Mouse (Mus musculus) midbrain, embryonic 12.5 days (tissue): ENCODE measurements at regions not wholly inside any gene's neighbourhood (a gene's known extent, or its start where the extent isn't known, plus 50 kb on each side); places are given as distances from the start of the nearest gene placed in this dataset.

Experiments
- ATAC-seq: fragments of 200-750 bp; cut with Nextera tagmentation; 2 replicates; pipeline ENCODE4 v1.8.0; 2017; ENCODE audit warnings: low read depth, moderate TSS enrichment, moderate library complexity; ENCODE audit not compliant: low FRiP score
- H3K27ac ChIP-seq: fragments of 300-500 bp; sonication (generic); replicated peaks from 2 replicates; pipeline ENCODE4 v1.5.1; 2016; ENCODE audit warnings: mild to moderate bottlenecking
- H3K27me3 ChIP-seq: fragments of 300-500 bp; sonication (generic); 2 replicates; pipeline ENCODE4 v1.6.1; 2016; ENCODE audit warnings: mild to moderate bottlenecking
- H3K36me3 ChIP-seq: fragments of 300-500 bp; sonication (generic); 2 replicates; pipeline ENCODE4 v1.6.1; 2016
- H3K4me1 ChIP-seq: fragments of 300-500 bp; sonication (generic); 2 replicates; pipeline ENCODE4 v1.6.1; 2016
- H3K4me2 ChIP-seq: fragments of 300-500 bp; sonication (generic); replicated peaks from 2 replicates; pipeline ENCODE4 v1.6.1; 2016; ENCODE audit warnings: mild to moderate bottlenecking, moderate library complexity
- H3K4me3 ChIP-seq: fragments of 300-500 bp; sonication (generic); 2 replicates; pipeline ENCODE4 v1.5.1; 2016; ENCODE audit warnings: mild to moderate bottlenecking
- H3K9ac ChIP-seq: fragments of 300-500 bp; sonication (generic); replicated peaks from 2 replicates; pipeline ENCODE4 v1.6.1; 2016; ENCODE audit warnings: mild to moderate bottlenecking, moderate library complexity
- H3K9me3 ChIP-seq: fragments of 300-500 bp; sonication (generic); 2 replicates; pipeline ENCODE4 v1.6.1; 2016; ENCODE audit warnings: mild to moderate bottlenecking
- WGBS: fragments of 180-500 bp; shearing (Covaris S2); methylation state at CpG from one replicate; pipeline ENCODE4 v1.1.7; 2016; 5-methylcytosine and 5-hydroxymethylcytosine counted together

DNA sequence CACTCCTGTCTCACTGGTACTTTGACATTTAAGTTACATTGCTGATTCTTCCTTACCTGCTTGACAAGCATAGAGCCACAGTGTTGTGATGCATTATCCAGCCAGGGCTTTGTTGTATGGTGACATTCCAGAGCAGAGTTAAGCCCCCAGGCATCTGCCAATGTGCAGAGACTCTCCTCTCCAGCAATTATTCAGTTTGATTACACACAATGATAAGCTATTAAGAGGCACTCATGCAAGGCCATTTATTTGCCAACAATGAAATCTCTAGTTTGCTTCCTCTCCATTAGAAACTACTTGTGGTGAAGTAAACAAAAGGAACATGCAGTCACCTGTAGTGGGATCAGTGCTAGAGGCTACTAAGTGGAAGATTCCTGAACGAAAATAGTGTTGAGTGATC is 444.7 kb upstream of the Nova1 start:
- Histone ChIP-seq H3K36me3 (no peaks in the 10 kb centered on the region), H3K27me3 (no peaks in the 10 kb centered on the region), H3K4me2 (no peak overlapping the region), H3K27ac (no peak overlapping the region), H3K4me1 (0 out of 2 replicates have a peak, but pooled peaks cover 5% of the 10 kb centered on the region), H3K9ac (no peak overlapping the region), H3K9me3 (no peaks in the 10 kb centered on the region), H3K4me3 (no peak overlapping the region)
- 41% methylated on average over 1 of the region's 1 CpGs for WGBS
- no peak for ATAC-seq

DNA sequence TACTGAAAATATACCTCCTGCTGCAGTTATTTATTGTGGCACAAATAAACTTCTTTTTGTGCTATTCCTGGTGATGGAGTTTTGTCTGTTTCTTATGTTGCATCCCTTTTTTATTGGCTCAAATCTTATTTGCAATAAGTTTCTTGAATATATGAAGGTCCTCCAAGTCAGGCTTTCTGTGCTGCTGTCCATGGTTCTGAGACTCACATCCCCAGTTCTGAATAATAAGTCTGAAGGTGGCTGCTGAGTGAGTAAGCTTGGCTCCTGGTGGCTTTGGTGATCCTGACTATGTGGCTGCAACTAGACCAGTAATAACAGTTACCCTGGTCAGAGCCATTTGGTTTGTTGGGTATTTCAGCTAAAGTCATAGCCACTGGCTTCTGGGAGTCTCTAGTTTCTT is 433.6 kb upstream of the Nova1 start:
- Histone ChIP-seq H3K4me1 (no peaks in the 10 kb centered on the region), H3K27me3 (no peaks in the 10 kb centered on the region), H3K36me3 (no peaks in the 10 kb centered on the region), H3K9me3 (no peaks in the 10 kb centered on the region), H3K4me2 (no peak overlapping the region), H3K27ac (no peak overlapping the region), H3K4me3 (no peak overlapping the region), H3K9ac (no peak overlapping the region)
- no peak for ATAC-seq

DNA sequence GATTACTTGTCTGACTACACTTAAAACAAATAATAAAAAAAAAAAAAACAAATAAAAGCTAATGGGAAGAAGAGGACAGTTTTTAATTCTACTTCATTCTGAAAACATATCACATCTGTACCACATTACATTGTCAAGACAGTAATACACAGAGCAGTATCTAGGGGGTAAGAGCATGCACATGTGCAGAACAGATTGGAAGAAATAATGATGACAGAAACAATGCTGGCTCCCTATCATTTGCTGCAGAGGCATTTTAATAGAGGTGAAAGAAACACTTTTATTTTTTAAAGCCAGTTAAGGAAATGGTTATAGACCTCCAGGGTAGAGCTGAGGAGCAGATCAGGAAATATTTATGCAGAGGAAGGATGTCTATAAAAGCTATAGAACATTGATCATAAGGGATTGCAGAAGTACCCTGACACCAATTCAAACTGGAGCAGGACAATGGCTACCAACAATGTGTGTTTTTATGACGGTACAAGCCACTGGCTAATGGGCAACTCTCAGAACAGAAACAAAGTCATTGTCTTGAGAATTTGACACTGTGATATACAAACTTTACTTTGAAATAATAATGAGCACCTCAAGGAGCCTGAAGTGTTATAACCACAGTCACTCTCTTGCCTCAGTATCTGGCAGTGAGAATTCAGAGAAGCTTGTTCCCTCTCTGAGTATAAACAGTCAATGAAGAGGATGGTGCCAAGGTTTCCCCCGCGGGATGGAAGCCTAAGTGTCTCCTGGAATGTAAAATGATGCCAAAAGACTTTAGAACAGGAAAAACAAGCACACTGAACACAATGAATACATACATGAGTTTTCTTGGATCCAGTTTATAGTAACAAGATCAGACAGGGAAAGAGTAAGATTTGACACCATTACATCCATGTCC is 425.1 kb upstream of the Nova1 start:
- Histone ChIP-seq H3K9me3 (no peaks in the 10 kb centered on the region), H3K36me3 (no peaks in the 10 kb centered on the region), H3K9ac (no peak overlapping the region), H3K4me2 (no peak overlapping the region), H3K27ac (no peak overlapping the region), H3K4me3 (no peak overlapping the region), H3K27me3 (no peaks in the 10 kb centered on the region), H3K4me1 (no peaks in the 10 kb centered on the region)
- WGBS, result 80% methylated on average over 3 of the region's 3 CpGs
- no peak for ATAC-seq

DNA sequence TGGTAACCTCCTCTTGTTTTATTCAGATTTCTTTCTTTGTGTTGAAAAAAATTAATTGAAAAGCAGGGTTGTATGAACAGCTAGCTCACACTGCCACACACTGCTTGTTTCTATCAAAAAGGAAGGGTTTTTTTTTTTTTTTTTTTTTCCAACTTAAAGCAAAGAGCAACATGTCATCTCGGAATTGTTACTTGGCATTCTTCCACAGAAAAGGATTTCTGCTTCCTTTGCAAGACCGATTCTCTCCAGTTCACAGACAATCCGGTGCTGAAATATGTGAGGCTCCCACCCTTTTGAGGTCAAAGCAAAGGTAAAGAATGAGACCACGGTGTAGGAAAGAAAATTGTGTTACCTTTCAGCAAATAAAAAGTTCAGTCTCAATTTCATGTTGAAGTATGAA is 401.3 kb upstream of the Nova1 start:
- 70% methylated on average over 4 of the region's 4 CpGs for WGBS
- no peaks in the 10 kb centered on the region for H3K9me3 ChIP-seq
- no peaks in the 10 kb centered on the region for H3K27me3 ChIP-seq
- H3K9ac ChIP-seq, result no peak overlapping the region
- H3K27ac ChIP-seq, result no peak overlapping the region
- no peak overlapping the region for H3K4me2 ChIP-seq
- H3K4me3 ChIP-seq, result no peak overlapping the region
- no peaks in the 10 kb centered on the region for H3K4me1 ChIP-seq
- ATAC-seq, result no peak
- no peaks in the 10 kb centered on the region for H3K36me3 ChIP-seq

DNA sequence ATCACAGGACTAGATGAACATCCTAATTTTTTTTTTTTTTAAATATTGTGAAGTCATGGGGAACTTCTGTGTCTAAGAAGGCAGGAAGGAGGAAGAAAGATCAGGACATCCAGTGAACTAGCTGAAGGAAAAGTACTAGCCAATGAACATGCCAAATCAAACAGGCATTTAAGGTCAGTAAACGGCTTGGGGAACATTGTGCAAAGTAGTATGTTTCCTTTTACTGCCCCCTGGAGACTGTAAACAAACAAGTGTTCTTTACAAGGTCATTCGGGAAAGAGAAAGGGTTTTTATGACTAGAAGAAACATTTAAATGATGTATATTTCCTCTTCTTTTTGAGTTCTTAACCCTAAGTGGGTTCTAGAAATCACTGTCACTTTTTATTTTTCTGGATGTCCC is 400.6 kb upstream of the Nova1 start:
- Histone ChIP-seq H3K4me3 (no peak overlapping the region), H3K9me3 (no peaks in the 10 kb centered on the region), H3K4me2 (no peak overlapping the region), H3K4me1 (no peaks in the 10 kb centered on the region), H3K36me3 (no peaks in the 10 kb centered on the region), H3K27me3 (no peaks in the 10 kb centered on the region), H3K9ac (no peak overlapping the region), H3K27ac (no peak overlapping the region)
- ATAC-seq, result no peak
- WGBS, result 52% methylated on average over 2 of the region's 2 CpGs

DNA sequence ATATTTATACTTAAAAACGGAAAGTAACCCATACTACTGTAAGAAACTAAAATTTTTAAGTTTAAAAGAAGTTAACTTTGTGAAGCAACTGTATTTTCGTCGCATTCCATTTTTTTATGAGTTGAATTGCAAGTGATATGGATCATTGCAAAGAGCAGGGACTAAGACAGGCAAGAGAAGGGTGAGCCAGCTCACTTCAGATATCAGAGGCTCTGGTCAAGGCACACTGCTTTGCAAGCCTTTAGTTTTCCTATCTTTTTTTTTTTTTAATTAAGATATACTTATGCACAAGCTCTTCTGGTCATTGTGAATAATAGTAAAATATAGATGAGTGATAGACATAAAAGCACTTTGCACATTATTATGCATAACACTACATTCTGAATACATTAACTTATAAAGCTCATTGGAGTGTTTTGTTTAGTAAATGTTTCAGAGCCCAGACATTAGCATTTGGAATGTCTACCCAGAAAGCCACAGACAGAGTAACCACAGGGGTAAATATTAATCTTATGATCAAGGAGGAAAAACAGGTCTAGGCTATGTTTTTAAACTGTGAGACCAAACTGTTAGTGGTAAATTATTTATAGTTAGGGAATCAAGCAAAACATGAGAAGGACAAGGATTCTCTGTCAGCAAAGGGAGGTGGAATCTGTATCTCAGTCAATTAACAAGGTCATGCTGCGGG is 392.8 kb upstream of the Nova1 start:
- no peaks in the 10 kb centered on the region for H3K4me1 ChIP-seq
- no peak for ATAC-seq
- H3K4me2 ChIP-seq, result no peak overlapping the region
- H3K27me3 ChIP-seq, result no peaks in the 10 kb centered on the region
- H3K9ac ChIP-seq, result no peak overlapping the region
- WGBS, result 94% methylated on average over 4 of the region's 4 CpGs
- H3K9me3 ChIP-seq, result no peaks in the 10 kb centered on the region
- H3K36me3 ChIP-seq, result no peaks in the 10 kb centered on the region
- no peak overlapping the region for H3K4me3 ChIP-seq
- H3K27ac ChIP-seq, result no peak overlapping the region

DNA sequence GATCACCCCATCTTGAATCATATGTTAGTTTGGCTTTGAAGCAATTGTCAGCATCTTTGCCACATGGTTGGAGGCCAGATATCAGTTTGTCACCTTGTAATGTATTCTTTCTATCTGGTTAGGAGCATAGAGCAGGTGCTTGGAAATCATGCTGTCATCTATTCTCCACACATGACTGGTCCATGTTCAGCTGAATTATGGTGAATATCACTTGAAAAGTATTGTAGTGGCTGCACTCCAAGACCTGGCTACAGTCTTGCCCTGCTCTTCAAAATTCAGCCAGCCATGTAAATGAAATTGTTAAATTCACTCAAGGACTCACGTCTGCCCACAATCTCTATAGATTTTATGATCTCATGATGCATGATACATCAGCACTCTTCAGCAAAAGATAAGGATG is 384.2 kb upstream of the Nova1 start:
- Histone ChIP-seq H3K4me3 (no peak overlapping the region), H3K36me3 (no peaks in the 10 kb centered on the region)
- 76% methylated on average over 1 of the region's 1 CpGs for WGBS

DNA sequence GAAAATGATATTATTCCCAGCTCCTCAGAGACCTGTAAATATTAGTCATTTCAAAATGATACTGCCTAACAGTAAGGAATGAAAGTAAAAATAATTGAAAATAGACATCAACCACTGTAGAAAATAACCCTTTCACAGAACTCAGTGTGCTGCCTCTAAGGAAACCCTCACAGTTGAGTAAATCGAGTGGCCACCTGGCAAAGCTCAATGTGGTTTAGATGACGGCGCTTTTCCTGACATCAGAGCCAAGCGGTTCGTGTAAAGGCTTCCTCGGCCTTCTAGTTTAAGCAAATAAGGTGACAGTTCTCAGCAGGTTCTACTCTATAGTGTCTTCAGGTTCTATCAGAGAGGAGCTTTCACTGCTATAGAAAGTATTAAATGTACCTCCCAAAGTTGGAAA is 379.9 kb upstream of the Nova1 start:
- WGBS, result 89% methylated on average over 6 of the region's 6 CpGs
- no peak for ATAC-seq
- Histone ChIP-seq H3K36me3 (no peaks in the 10 kb centered on the region), H3K9me3 (no peaks in the 10 kb centered on the region), H3K4me1 (no peaks in the 10 kb centered on the region), H3K4me3 (no peak overlapping the region), H3K4me2 (no peak overlapping the region), H3K9ac (no peak overlapping the region), H3K27ac (no peak overlapping the region), H3K27me3 (no peaks in the 10 kb centered on the region)

More for the DNA sequence above, 384.2 kb upstream of the Nova1 start:
- Histone ChIP-seq H3K9ac (no peak overlapping the region), H3K27me3 (no peaks in the 10 kb centered on the region), H3K9me3 (no peaks in the 10 kb centered on the region), H3K4me1 (no peaks in the 10 kb centered on the region), H3K27ac (no peak overlapping the region), H3K4me2 (no peak overlapping the region)
- no peak for ATAC-seq

DNA sequence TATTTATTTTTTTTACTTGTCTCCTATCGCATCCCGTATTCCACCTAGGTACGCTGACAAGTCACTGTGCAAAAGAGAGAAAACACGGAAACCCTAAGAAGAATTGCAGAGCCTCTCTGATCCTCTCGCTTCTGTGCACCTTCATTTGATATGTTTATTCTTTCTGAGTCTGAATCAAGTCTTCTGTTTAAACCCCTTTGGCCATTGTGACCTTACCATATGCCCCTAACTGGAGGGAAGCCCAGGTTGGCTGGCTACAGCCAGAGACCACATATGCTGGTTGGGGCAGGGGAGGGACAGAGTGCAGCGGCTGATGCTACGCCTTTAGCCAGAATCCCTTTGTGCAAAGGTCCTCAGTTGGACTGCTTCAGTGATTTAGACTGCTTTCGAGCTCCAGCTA is 346.0 kb upstream of the Nova1 start:
- Histone ChIP-seq H3K27ac (peak overlapping the region; percentile 82), H3K9me3 (no peaks in the 10 kb centered on the region), H3K4me2 (peak overlapping the region; percentile 41), H3K9ac (no peak overlapping the region), H3K4me1 (peaks cover 24% of the 10 kb centered on the region), H3K36me3 (no peaks in the 10 kb centered on the region), H3K27me3 (no peaks in the 10 kb centered on the region), H3K4me3 (peak overlapping the region; percentile 3; the same call in 1 of the 2 replicates)
- ATAC-seq, result peak; percentile 44; the same call in 1 of the 2 replicates
- WGBS, result 43% methylated on average over 8 of the region's 8 CpGs

DNA sequence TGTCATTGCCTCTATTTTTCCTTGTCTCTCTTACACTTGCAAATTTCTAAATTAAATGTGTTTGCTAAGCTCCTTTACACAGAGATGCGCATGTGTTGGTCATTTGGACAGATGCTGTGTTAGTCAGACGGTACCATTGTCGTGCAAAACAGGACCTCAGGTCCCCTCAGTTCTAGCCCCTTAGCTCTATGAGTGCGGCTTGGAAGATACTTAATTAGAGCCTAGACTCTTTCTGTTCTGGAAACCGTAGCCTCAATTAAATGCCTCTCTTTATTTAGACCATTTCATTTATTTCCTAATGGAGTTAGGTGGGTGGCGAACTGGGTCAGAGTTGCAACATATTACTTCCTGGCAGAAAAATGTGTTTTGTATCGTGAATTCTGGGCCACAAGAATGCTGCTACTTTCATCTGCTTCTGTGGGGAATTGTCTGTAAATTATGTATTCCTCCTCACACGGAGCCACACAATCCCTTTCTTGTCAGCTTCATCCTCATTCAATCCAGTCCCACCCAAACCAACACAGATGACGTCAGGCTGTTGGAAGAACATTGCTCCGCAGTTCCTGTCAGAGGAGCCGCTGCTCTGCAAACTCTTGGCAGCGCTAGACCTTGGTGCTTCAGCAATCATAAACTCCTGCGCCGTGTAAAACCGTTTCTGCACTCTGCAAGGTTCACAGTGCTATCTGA is 345.4 kb upstream of the Nova1 start:
- Histone ChIP-seq H3K27ac (peak overlapping the region; percentile 82), H3K36me3 (no peaks in the 10 kb centered on the region), H3K4me2 (peak overlapping the region; percentile 41), H3K27me3 (no peaks in the 10 kb centered on the region), H3K9me3 (no peaks in the 10 kb centered on the region), H3K9ac (0 out of 2 replicates have a peak overlapping the region, but pooled peaks have one; percentile 24), H3K4me1 (peaks cover 24% of the 10 kb centered on the region), H3K4me3 (peak overlapping the region; percentile 3; the same call in 1 of the 2 replicates)
- WGBS, result 20% methylated on average over 15 of the region's 15 CpGs
- peak; percentile 89 for ATAC-seq

DNA sequence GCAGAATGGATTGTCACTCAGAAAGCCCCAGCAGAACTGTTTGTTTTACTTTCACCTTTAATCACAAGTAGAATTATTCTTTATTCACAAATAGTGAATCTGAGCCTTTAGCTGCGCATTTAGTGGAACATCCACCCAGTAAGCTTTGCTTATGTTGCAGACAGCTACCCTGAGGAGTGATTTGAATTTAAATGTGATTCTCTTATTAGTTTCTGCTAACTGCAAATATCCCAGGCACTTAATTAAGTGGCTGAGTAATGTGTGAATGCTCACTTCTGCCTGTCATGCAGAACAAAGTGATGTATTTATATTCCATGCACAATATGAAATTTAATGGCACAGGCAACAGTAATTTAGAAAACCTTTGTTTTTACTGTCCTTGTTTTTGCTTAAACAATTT is 344.4 kb upstream of the Nova1 start:
- Histone ChIP-seq H3K36me3 (no peaks in the 10 kb centered on the region), H3K9me3 (no peaks in the 10 kb centered on the region), H3K4me1 (peaks cover 24% of the 10 kb centered on the region), H3K9ac (peak overlapping the region; percentile 12; the same call in 1 of the 2 replicates), H3K27ac (peak overlapping the region; percentile 81), H3K4me3 (no peak overlapping the region), H3K27me3 (no peaks in the 10 kb centered on the region), H3K4me2 (peak overlapping the region; percentile 36)
- peak; percentile 52; the same call in 1 of the 2 replicates for ATAC-seq
- WGBS, result 20% methylated on average over 1 of the region's 1 CpGs

DNA sequence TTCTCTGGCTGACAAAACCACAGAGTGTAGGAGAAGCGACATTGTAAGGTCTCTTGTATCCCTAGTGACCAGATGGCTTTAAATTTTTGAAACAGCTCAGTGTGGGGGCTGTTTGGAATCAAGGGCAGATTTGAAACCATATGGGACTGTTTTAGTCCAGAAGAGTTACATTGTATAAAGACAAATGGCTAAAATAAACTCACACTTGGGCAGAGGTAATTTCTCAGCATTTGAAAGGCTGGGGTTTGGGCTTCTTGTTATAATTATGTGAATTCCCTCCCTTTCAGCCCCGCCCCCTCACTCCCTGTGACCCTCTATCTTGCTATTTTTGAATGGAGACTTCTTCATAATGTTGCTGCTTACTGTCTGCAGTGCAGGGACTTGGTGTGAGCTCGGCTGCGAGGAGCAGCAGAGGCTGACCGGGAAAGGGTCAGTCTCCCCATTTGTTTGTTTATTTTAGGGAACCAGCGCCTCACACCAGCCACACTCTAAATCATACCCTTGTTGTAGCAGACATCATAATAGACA is 344.0 kb upstream of the Nova1 start:
- peak overlapping the region; percentile 81 for H3K27ac ChIP-seq
- ATAC-seq, result peak; percentile 69
- peak overlapping the region; percentile 36 for H3K4me2 ChIP-seq
- H3K36me3 ChIP-seq, result no peaks in the 10 kb centered on the region
- H3K27me3 ChIP-seq, result no peaks in the 10 kb centered on the region
- WGBS, result 12% methylated on average over 6 of the region's 6 CpGs
- H3K4me1 ChIP-seq, result peaks cover 24% of the 10 kb centered on the region
- H3K9ac ChIP-seq, result peak overlapping the region; percentile 12; the same call in 1 of the 2 replicates
- no peaks in the 10 kb centered on the region for H3K9me3 ChIP-seq
- H3K4me3 ChIP-seq, result no peak overlapping the region
